ENCODE assay signal across 8 mouse cellular contexts in the genomic region with DNA sequence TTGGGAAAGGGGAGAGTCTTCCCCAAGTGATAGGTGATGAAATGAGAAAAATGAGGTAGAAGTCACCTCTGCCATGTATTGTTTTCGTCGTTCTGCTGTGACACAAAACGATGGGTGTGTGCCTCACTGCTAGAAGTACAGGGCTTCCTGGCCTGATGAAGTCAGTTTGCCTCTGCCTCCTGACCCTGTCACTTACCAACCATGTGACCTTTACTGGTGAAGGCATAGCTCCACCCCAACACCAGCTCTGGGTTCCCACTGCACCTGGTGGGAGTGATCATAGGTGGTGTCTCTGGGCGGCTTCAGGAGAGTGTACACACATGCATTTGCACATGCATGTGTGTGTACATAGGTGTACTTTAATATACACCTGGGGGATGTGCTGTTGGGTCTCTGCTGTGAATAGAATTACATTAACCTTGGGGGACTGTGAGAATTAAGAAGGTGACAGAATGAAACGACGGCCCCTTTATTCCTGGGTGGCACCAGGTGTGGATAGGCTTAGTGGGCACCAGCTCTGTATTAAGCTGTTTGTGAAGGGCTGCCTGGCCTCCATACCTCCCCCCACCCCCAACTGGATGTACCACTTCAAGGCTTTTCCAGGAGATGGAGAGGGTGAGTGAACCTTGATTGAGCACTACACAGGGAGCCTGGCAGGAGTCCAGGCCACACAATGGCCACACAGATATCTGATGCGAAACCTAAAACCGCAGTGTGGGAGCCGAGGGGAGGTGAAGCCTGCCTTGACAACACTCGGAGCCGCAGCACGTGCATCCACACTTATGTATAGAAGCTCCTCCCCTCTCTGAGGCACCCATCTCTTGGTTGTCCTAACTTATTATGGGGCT.
DNase-seq lines count a peak whose midpoint lies in the region; ATAC-seq and TF ChIP-seq lines count a peak whose summit lies in the region.

No protein-coding gene starts in this region.

- peak; percentile 56 for ATAC-seq in embryonic facial prominence, embryonic 11.5 days (replicated peaks; ENCODE audit: insufficient number of reproducible peaks, low FRiP score, low TSS enrichment, low read depth)
- ATAC-seq in lung, postnatal 0 days: peak; percentile 47

- no peak for TF ChIP-seq CTCF in lung, postnatal 0 days (IDR thresholded peaks at IDR 0.05)

- no peaks in the 10 kb centered on the region; the same call in 1 of the 2 replicates for H3K4me1 ChIP-seq in embryonic facial prominence, embryonic 11.5 days (ENCODE audit: control insufficient read depth, insufficient read depth, low read length)
- H3K4me1 ChIP-seq in embryonic facial prominence, embryonic 10.5 days: peaks cover 5% of the 10 kb centered on the region; the same call in 1 of the 2 replicates
- no peaks in the 10 kb centered on the region for H3K4me1 ChIP-seq in lung, postnatal 0 days (ENCODE audit: insufficient read depth, low read depth, low read length)

- no peaks in the 10 kb centered on the region for H3K36me3 ChIP-seq in embryonic facial prominence, embryonic 11.5 days (replicated peaks; ENCODE audit: control insufficient read depth, insufficient read depth, low read depth, low read length)
- H3K36me3 ChIP-seq in embryonic facial prominence, embryonic 10.5 days (replicated peaks): no peaks in the 10 kb centered on the region
- H3K36me3 ChIP-seq in lung, postnatal 0 days (ENCODE audit: insufficient read depth, low read length): no peaks in the 10 kb centered on the region

- WGBS in embryonic facial prominence, embryonic 11.5 days: 55% methylated on average over 12 of the region's 12 CpGs
- 63% methylated on average over 12 of the region's 12 CpGs for WGBS in embryonic facial prominence, embryonic 10.5 days
- 39% methylated on average over 12 of the region's 12 CpGs for WGBS in lung, postnatal 0 days

- H3K4me2 ChIP-seq in embryonic facial prominence, embryonic 11.5 days (ENCODE audit: low read depth, low read length): no peak overlapping the region
- no peak overlapping the region for H3K4me2 ChIP-seq in lung, postnatal 0 days (replicated peaks; ENCODE audit: low read depth, low read length)

- no peaks in the 10 kb centered on the region for H3K9me3 ChIP-seq in embryonic facial prominence, embryonic 11.5 days (replicated peaks; ENCODE audit: control insufficient read depth, low read length)
- no peaks in the 10 kb centered on the region for H3K9me3 ChIP-seq in embryonic facial prominence, embryonic 10.5 days
- no peaks in the 10 kb centered on the region for H3K9me3 ChIP-seq in lung, postnatal 0 days (ENCODE audit: low read length)

- H3K27ac ChIP-seq in embryonic facial prominence, embryonic 11.5 days (replicated peaks; ENCODE audit: low read depth, low read length): no peak overlapping the region
- H3K27ac ChIP-seq in embryonic facial prominence, embryonic 10.5 days (replicated peaks): no peak overlapping the region
- H3K27ac ChIP-seq in lung, postnatal 0 days (ENCODE audit: low read length): no peak overlapping the region

- H3K4me3 ChIP-seq in embryonic facial prominence, embryonic 11.5 days (ENCODE audit: low read depth, low read length): no peak overlapping the region
- H3K4me3 ChIP-seq in embryonic facial prominence, embryonic 10.5 days: no peak overlapping the region
- no peak overlapping the region for H3K4me3 ChIP-seq in lung, postnatal 0 days (ENCODE audit: low read depth, low read length)

- peak; percentile 32 for DNase-seq in embryonic facial prominence, embryonic 11.5 days (ENCODE audit: low spot score)
- DNase-seq in embryonic facial prominence, embryonic 10.5 days (ENCODE audit: low spot score): no peak
- DNase-seq in kidney, postnatal 10 days: peak; percentile 18
- no peak for DNase-seq in kidney, postnatal 14 days
- DNase-seq in adrenal gland, postnatal 36 days: peak; percentile 10 to 30
- DNase-seq in lung, postnatal 0 days (ENCODE audit: low spot score): no peak
- DNase-seq in spleen, postnatal 4 days (ENCODE audit: low spot score in 2 of 2): no peak
- DNase-seq in layer of hippocampus, postnatal 10 days (ENCODE audit: low spot score in 2 of 2): no peak

- no peaks in the 10 kb centered on the region for H3K27me3 ChIP-seq in embryonic facial prominence, embryonic 11.5 days (ENCODE audit: control insufficient read depth, insufficient read depth, low read length)
- H3K27me3 ChIP-seq in embryonic facial prominence, embryonic 10.5 days (replicated peaks; ENCODE audit: low read depth, poor library complexity, severe bottlenecking): no peaks in the 10 kb centered on the region
- H3K27me3 ChIP-seq in lung, postnatal 0 days (replicated peaks; ENCODE audit: insufficient read depth, low read length): no peaks in the 10 kb centered on the region

- no peak for TF ChIP-seq EP300 in lung, postnatal 0 days (IDR thresholded peaks at IDR 0.05)

- H3K9ac ChIP-seq in embryonic facial prominence, embryonic 11.5 days (replicated peaks; ENCODE audit: low read length): no peak overlapping the region
- H3K9ac ChIP-seq in lung, postnatal 0 days (replicated peaks; ENCODE audit: low read depth): no peak overlapping the region

Comparison
In these comparisons a context has a peak if more than half of its experiments do, and no peak if none do; other contexts are left out.
1. DNase-seq: peak in embryonic facial prominence, embryonic 11.5 days (single experiment), kidney, postnatal 10 days (single experiment) and adrenal gland, postnatal 36 days (2 of 2); none in embryonic facial prominence, embryonic 10.5 days (single experiment), kidney, postnatal 14 days (single experiment), lung, postnatal 0 days (single experiment), spleen, postnatal 4 days (0 of 2) and layer of hippocampus, postnatal 10 days (0 of 2).